Mouse (Mus musculus) neutrophil, adult 5-6 weeks (primary cell): ENCODE data around the gene Nemp1. TPM values are rescaled to one million over a fixed set of nuclear protein-coding genes. Genes with fewer than 3 reads are reported as not detected.
A peak's percentile ranks its signal among the peaks of the same experiment; 100 is the strongest.

ENCODE experiments used
- ATAC-seq: fragments of 151-379, 151-347 bp; 2 replicates; pipeline ENCODE4 v1.8.0; 2017; ENCODE audit warnings: mild to moderate bottlenecking, moderate TSS enrichment; ENCODE audit not compliant: insufficient number of reproducible peaks, poor library complexity, low FRiP score, severe bottlenecking; ENCODE audit errors: extremely low read depth
- total RNA-seq: library from RNA; stranded (forward); fragments of 200-1000 nt; gene quantifications from 2 replicates; pipeline ENCODE4 v1.2.3, GENCODE M21; 2017

The Nemp1 gene
- total RNA-seq, result 42.6 and 45.7 TPM in 2 replicates

- peak; percentile 36; the same call in 1 of the 2 replicates for ATAC-seq
These were observed at the start of gene Nemp1 for GRCm38 (mm10) chr10:127666501-127667268. Gene Nemp1, plus strand, starts transcription at chr10:127666901.

GRCm38 (mm10) chr10:127617294-127617693 is 49.4 kb upstream of the Nemp1 start:
- ATAC-seq, result no peak

- no peak for ATAC-seq
These were observed 48.5 kb upstream of the Nemp1 start for GRCm38 (mm10) chr10:127618173-127618572.

- no peak for ATAC-seq
These were observed 47.5 kb upstream of the Nemp1 start for GRCm38 (mm10) chr10:127619119-127619721.

- no peak for ATAC-seq
These were observed 46.7 kb upstream of the Nemp1 start for GRCm38 (mm10) chr10:127619941-127620405.

GRCm38 (mm10) chr10:127620406-127621190 is 46.1 kb upstream of the Nemp1 start, which contains the start of gene Lrp1:
Gene Lrp1, minus strand, starts transcription at chr10:127621148.
- no peak for ATAC-seq

GRCm38 (mm10) chr10:127621191-127622056 is 45.3 kb upstream of the Nemp1 start:
- peak; percentile 61 for ATAC-seq

GRCm38 (mm10) chr10:127622057-127622392 is 44.7 kb upstream of the Nemp1 start:
- ATAC-seq, result peak; percentile 42

GRCm38 (mm10) chr10:127622661-127623060 is 44.0 kb upstream of the Nemp1 start:
- ATAC-seq, result no peak

- no peak for ATAC-seq
These were observed 43.1 kb upstream of the Nemp1 start for GRCm38 (mm10) chr10:127623439-127624216.

GRCm38 (mm10) chr10:127626433-127626832 is 40.3 kb upstream of the Nemp1 start:
- peak; percentile 39; the same call in 1 of the 2 replicates for ATAC-seq

GRCm38 (mm10) chr10:127631261-127632214 is 35.2 kb upstream of the Nemp1 start:
- ATAC-seq, result peak; percentile 71; the same call in 1 of the 2 replicates

GRCm38 (mm10) chr10:127632668-127633271 is 33.9 kb upstream of the Nemp1 start:
- ATAC-seq, result no peak

GRCm38 (mm10) chr10:127640421-127640820 is 26.3 kb upstream of the Nemp1 start:
- no peak for ATAC-seq

GRCm38 (mm10) chr10:127641861-127642771 is 24.6 kb upstream of the Nemp1 start:
- peak; percentile 43 for ATAC-seq
